Mouse (Mus musculus): Measurements from ENCODE around the gene Ryr3. TPM values are rescaled to one million over a fixed set of nuclear protein-coding genes. Genes with fewer than 3 reads are reported as not detected.
A peak's percentile ranks its signal among the peaks of the same experiment; 100 is the strongest.

Gene Ryr3
- total RNA-seq, 2 experiments from 2014 or later, result 76.9 to 86.6 TPM

DNA sequence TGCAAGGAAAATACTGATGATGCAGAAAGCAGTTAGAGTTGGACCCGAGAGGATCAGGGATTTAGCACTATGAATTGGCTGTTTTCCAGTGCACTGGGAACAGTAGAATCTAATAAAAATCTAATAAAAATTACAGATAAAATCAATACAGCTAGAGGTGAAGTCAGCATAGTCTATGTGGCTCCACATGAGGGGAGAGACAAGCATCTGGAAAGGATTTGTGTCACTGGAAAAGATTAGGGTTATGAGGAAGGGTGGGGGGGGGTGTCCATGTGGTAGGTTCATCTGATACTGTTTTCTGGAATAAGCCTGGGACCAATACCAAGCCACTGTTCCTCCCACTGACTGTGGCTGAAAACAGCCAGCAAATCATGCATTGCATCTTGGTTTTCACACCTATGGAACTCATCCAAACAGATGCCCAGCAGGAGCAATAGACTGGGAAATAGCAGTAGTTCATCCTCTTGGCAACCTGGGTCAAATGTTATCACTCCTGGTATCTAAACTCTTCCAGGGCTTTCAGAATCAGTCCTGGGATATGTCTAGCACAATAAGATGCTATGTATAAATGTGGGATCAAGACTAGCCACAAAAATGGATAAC, 233.9 kb downstream of the Ryr3 start:
- no peak for DNase-seq (ENCODE audit: low spot score in 2 of 2)
- H3K4me3 ChIP-seq, result no peak overlapping the region
- TF ChIP-seq CTCF (conservative IDR thresholded peaks at IDR 0.05), result no peak
- peak overlapping the region; percentile 36; the same call in 1 of the 2 replicates for H3K27ac ChIP-seq

DNA sequence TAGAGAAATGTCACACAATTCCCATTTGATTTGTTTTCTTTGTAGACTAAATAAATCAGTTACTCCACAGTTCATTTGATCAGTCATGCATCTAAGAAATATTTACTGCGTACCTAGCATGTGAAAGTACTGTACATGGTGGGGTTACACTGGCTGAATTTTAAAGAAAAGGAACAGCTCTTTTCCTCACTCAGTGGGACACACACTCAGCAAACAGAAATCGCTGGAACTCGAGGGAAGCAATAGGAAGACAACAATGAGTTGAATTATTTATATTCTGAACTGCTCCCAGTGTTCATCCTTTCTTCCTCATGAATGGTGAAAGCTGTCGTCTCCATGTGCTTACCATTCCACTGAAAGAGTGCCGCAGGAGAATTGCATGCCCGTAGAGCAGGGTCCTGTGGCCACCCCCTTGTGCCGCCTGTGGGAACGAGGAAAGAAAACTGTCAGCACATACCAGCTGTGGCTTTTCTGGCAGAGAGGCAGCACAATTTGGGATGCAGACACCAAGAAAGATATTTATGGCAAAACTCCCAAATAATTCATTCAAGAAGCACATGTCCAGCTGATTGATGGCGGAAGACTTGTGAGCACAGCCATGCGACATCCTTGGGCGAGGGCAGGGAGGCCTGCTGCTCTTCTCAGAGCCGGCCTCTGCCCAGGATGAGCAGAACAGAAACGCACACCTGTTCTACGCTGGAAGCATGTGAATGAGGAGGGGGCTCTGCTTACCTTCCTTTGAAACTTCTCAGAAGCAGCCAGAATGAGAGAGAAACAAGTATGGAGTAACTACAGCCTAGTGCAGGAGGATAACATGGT, 249.9 kb downstream of the Ryr3 start:
- no peak for TF ChIP-seq CTCF (conservative IDR thresholded peaks at IDR 0.05)

DNA sequence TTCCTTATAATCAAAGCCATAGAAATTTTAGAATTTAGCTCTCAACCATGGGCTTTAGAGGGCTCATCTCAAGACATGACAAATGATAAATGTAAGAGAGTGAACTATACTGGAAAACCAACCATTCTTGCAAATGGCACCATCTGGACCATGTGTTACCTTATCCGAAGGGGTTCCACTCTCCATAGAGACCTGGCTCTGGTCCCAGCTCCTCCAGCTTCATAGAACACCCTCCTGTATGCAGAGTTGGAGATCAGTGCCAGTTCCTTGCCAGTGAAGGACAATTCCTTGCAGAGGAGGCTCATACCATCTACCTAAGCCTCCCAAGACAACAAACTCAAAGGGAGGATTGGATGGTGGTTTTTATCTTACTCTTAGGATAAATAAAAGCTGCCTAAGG, 268.0 kb downstream of the Ryr3 start:
- Histone ChIP-seq H3K27ac (peak overlapping the region; percentile 16; the same call in 1 of the 2 replicates), H3K4me3 (no peak overlapping the region)
- DNase-seq (ENCODE audit: low spot score in 2 of 2), result no peak
- no peak for TF ChIP-seq CTCF (conservative IDR thresholded peaks at IDR 0.05)

More for the DNA sequence above, 249.9 kb downstream of the Ryr3 start:
- DNase-seq (ENCODE audit: low spot score in 2 of 2), result no peak
- Histone ChIP-seq H3K4me3 (no peak overlapping the region), H3K27ac (peak overlapping the region; percentile 28; the same call in 1 of the 2 replicates)

DNA sequence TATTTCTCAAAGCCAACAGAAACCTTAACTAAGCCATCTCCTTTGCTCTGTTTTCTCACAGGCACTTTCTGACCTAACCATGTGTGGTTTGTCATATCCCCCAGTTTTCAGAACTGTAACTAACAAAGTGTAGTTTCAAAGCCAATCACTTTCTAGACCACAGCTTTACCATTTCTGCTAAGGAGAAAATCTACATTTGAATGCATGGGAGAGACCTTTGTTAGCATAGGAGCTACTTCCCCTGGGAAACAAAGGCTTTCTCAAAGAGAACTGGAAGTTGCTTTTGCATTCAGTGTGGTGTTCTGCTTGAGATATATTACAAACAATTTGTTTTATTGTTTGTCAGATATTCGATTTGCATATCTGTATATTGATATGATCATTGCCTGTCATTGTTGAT, 285.1 kb downstream of the Ryr3 start:
- H3K4me3 ChIP-seq, result no peak overlapping the region
- no peak for TF ChIP-seq CTCF (conservative IDR thresholded peaks at IDR 0.05)
- no peak for DNase-seq (ENCODE audit: low spot score in 2 of 2)
- H3K27ac ChIP-seq, result no peak overlapping the region

DNA sequence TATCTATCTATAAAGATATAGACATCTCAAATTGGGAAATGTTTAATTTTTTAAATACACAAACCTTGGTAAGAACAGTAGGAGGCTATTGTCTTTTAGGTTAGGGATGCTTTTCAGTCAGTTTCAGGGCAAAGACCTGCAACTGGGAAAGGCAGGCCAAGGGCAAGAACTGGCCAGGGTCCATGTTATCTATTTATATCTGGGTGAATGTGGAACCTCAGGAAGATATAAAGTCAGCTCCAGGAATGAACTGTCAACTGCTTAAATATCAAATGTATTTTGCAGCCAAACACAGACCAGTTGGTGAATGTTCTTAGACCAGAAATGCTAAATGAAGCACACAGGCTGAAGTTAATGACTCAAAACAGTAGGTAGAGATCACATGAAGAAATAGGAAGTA, 303.1 kb downstream of the Ryr3 start:
- DNase-seq (ENCODE audit: low spot score in 2 of 2), result no peak
- H3K4me3 ChIP-seq, result no peak overlapping the region
- TF ChIP-seq CTCF (conservative IDR thresholded peaks at IDR 0.05), result no peak
- H3K27ac ChIP-seq, result peak overlapping the region; percentile 28; the same call in 1 of the 2 replicates

DNA sequence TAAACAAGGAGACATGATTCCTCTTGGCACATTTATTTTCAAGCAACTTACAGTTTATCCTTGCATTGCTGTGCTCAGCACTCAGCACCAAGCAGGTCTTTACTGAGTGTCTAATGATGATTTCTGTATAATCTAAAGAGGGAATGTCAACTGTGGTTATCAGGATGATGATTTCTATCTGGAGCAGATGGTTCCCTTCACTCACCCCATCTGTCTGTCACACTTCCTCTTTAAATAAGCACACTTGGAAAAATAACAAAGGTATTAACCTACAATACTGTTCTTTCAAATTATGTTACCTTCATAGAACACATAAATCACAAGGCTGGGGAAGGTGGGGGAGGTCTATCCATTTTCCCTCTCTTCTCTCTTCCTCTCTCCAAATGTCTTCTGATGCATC, 304.3 kb downstream of the Ryr3 start:
- H3K27ac ChIP-seq, result peak overlapping the region; percentile 67
- no peak overlapping the region for H3K4me3 ChIP-seq
- peak; percentile 39 to 65 for DNase-seq (ENCODE audit: low spot score in 2 of 2)
- no peak for TF ChIP-seq CTCF (conservative IDR thresholded peaks at IDR 0.05)

DNA sequence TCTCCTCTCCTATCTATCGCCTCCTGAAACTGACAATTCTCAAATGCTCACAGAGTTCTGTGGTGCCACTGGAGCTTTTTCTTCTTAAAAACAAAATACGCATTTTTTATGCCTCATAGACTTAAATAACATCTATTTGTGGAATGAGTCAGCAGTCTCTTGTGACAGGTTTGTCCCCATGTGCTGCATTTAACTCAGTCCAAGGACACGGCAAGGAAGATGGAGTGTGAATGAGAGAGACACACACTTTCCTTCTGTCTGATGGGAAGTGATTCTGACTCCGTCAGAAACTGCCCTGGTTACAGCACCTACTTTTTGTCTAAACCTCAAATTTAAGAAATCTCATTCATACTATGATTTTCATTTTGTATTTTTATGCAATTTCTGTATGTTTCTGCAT, 306.3 kb downstream of the Ryr3 start:
- DNase-seq (ENCODE audit: low spot score in 2 of 2), result no peak
- H3K4me3 ChIP-seq, result no peak overlapping the region
- no peak for TF ChIP-seq CTCF (conservative IDR thresholded peaks at IDR 0.05)
- H3K27ac ChIP-seq, result no peak overlapping the region

DNA sequence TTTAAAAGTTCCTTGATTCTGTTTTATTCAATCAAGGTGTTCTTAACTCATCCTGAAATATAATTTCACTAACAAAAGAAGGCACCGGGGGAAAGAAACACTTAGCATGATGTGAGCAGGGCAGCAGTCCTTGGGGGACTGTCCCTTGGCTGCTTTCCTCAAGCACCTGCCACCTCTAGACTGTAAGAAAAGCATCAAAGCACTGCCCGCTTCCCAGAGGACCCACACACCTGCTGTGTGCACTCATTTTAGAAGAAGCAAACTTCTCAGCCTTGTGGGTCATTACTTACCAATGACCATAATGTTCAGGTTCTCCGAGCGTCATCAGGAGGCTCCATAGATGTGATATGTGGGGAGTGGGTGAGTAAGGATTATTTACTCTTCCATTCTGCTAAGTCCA, 307.8 kb downstream of the Ryr3 start:
- no peak overlapping the region for H3K27ac ChIP-seq
- no peak overlapping the region for H3K4me3 ChIP-seq
- no peak for TF ChIP-seq CTCF (conservative IDR thresholded peaks at IDR 0.05)
- no peak for DNase-seq (ENCODE audit: low spot score in 2 of 2)

DNA sequence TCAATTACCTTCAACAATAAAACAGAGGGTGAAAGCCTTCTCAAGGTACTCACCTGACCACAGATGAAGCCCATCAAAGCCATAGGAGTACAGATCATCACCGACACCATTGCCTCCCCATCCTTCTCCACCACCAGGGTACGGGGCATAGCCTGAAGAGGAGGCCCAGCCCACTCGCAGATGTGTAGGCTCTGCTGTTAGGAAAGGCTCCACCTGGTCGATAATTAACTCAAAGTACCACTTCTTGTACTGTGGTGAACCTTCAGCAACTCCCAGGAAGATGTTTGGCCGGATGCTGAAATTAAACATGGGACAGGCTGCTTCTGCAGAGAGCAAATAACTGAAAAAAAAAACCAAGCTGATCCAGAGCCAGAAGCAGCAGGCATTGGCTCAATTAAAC, 316.1 kb downstream of the Ryr3 start:
- Histone ChIP-seq H3K27ac (no peak overlapping the region), H3K4me3 (no peak overlapping the region)
- no peak for DNase-seq (ENCODE audit: low spot score in 2 of 2)
- no peak for TF ChIP-seq CTCF (conservative IDR thresholded peaks at IDR 0.05)

DNA sequence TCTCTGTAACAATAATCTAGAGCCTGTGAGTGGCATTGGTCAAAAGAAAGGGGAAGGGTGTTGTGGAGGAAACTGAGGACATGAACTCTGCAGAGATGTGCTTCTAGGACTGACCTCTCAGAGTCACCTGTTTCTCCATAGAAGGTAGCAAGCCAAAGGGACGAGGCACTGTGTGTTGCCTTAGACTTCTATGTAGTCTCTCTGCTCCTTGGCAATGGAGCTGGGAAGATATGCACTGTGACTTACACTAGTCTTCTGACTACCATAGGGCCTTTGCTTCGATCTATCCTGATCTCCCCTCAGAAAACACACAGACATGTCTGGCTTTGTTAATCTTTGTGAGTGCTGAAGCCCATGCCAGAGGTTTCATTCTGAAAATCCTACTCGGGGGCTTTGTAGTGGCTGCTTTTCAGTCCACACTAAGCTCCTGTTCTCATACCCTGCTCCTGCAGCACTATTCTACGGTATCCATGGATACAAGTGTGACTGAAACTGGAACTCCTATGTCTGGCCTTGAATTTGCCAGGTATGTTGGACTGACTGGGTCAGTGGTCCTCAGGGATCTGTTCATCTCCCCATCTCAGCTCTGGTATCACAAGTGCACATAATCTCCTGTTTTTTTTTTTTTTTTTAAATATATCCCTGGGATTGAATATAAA, 332.3 kb downstream of the Ryr3 start:
- Histone ChIP-seq H3K4me3 (no peak overlapping the region), H3K27ac (no peak overlapping the region)
- TF ChIP-seq CTCF (conservative IDR thresholded peaks at IDR 0.05), result no peak
- no peak for DNase-seq (ENCODE audit: low spot score in 2 of 2)

DNA sequence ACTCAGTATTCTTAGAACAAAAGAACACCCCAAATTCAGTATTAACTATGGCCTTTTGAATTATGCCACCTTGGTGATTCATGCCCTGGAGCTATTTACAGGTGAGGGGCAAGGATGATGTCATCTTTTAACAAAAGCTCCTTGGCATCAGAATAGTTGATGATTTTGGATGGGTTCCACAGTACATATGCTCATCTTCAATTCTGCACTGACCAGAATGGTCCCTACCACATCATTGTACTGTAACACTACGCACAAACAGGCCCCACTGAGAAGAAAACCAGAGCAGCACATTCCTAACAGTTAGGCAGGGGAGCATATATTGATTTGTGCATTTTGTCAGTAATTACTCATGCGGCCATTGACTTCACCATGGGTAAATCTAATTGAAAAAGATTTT, 335.1 kb downstream of the Ryr3 start:
- H3K4me3 ChIP-seq, result no peak overlapping the region
- DNase-seq (ENCODE audit: low spot score in 2 of 2), result no peak
- H3K27ac ChIP-seq, result no peak overlapping the region
- TF ChIP-seq CTCF (conservative IDR thresholded peaks at IDR 0.05), result no peak

DNA sequence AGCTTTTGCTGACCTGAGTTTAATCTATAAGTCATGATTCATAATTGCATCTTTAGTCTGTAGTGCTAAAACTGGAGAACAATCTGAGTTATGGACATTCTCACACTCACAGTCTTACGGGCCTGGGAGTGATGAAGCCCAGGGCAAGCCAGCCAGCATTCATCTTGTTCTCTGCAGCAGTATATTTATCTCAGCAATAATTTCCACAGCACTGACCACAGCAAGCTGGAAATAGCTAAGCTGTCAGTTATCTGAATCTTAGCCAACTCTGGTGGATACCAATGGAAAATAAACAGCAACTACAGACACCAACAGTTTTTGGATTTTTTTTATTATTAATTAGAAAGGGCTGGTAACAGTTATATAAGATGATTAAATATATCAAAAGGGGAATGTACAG, 335.5 kb downstream of the Ryr3 start:
- Histone ChIP-seq H3K27ac (no peak overlapping the region), H3K4me3 (no peak overlapping the region)
- no peak for DNase-seq (ENCODE audit: low spot score in 2 of 2)
- TF ChIP-seq CTCF (conservative IDR thresholded peaks at IDR 0.05), result no peak

DNA sequence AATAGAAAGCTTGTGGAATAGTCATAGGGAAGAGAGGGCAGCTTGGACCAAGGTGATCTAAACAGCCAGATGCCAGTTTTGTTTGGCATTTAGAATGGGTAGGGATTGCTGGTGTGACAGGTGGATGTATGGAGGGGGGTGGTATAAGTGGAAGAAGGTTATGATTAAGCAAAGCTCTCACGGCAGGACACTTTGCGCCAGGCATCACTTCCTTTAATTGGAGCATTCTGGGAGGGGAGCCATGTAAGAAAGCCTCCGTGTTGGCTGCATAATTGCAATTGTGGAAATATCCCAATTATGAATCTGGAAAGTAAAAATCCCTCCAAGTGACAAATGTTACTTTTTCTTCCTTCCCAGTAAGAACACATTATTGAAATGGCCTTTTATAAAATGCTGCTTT, 339.5 kb downstream of the Ryr3 start:
- no peak for TF ChIP-seq CTCF (conservative IDR thresholded peaks at IDR 0.05)
- H3K27ac ChIP-seq, result peak overlapping the region; percentile 32; the same call in 1 of the 2 replicates
- DNase-seq (ENCODE audit: low spot score in 2 of 2), result peak in 1 of 2 experiments; percentile 20
- no peak overlapping the region for H3K4me3 ChIP-seq
